ENCODE assay signal across 28 mouse cellular contexts in the genomic region with DNA sequence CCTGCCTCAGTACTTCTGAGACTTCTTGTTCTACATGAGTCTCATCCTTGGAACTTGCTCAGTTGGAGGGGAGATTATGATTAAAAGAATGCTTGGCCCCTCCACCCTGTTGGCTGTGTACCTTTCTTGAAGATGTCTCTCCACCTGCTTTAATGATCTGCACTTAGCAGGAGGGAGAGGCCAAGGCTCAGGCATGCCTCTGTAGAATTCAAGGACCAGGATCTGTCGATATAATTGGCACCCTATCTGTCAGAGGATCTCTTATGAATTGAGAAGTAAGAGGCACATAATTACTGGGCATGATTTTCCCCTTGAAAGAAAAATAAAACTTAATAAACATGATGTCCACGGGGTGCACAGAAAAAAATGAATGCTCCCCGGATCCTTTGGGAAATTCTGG.
DNase-seq lines count a peak whose midpoint lies in the region; ATAC-seq and TF ChIP-seq lines count a peak whose summit lies in the region.
"Had no signal": no experiment of that assay in that cellular context is flagged by ENCODE, and none has a peak within 500 bp of the region (broad histone marks: within the 10 kb centered on the region; RNA-seq: fewer than 3 reads in every experiment).

No protein-coding gene starts in this region.

- H3K4me3 ChIP-seq in forebrain, embryonic 12.5 days (replicated peaks) = no peak overlapping the region
- no peak overlapping the region for H3K4me3 ChIP-seq in forebrain, embryonic 13.5 days
- H3K4me3 ChIP-seq in hindbrain, embryonic 12.5 days = no peak overlapping the region
- no peak overlapping the region for H3K4me3 ChIP-seq in hindbrain, embryonic 14.5 days (replicated peaks; ENCODE audit: low read length)
- H3K4me3 ChIP-seq in midbrain, embryonic 13.5 days (replicated peaks) = no peak overlapping the region
- no peak overlapping the region for H3K4me3 ChIP-seq in midbrain, embryonic 11.5 days (ENCODE audit: low read depth, low read length)
- H3K4me3 ChIP-seq: embryonic facial prominence, embryonic 13.5 days; embryonic facial prominence, embryonic 15.5 days; erythroblast, embryonic 14.5 days; forebrain, embryonic 10.5 days had no signal

- H3K4me2 ChIP-seq in forebrain, embryonic 12.5 days = no peak overlapping the region
- no peak overlapping the region for H3K4me2 ChIP-seq in forebrain, embryonic 13.5 days
- H3K4me2 ChIP-seq in hindbrain, embryonic 12.5 days (replicated peaks) = no peak overlapping the region
- H3K4me2 ChIP-seq in hindbrain, embryonic 14.5 days (replicated peaks) = no peak overlapping the region
- H3K4me2 ChIP-seq in midbrain, embryonic 13.5 days (replicated peaks) = no peak overlapping the region
- no peak overlapping the region for H3K4me2 ChIP-seq in midbrain, embryonic 11.5 days
- H3K4me2 ChIP-seq: embryonic facial prominence, embryonic 13.5 days; embryonic facial prominence, embryonic 15.5 days had no signal

- H3K9me3 ChIP-seq in forebrain, embryonic 12.5 days = no peaks in the 10 kb centered on the region
- no peaks in the 10 kb centered on the region for H3K9me3 ChIP-seq in forebrain, embryonic 13.5 days (replicated peaks)
- H3K9me3 ChIP-seq in hindbrain, embryonic 12.5 days (replicated peaks) = no peaks in the 10 kb centered on the region
- no peaks in the 10 kb centered on the region for H3K9me3 ChIP-seq in hindbrain, embryonic 14.5 days (ENCODE audit: control insufficient read depth, low read length)
- no peaks in the 10 kb centered on the region for H3K9me3 ChIP-seq in midbrain, embryonic 13.5 days
- no peaks in the 10 kb centered on the region for H3K9me3 ChIP-seq in midbrain, embryonic 11.5 days (ENCODE audit: control insufficient read depth, low read length)
- H3K9me3 ChIP-seq: embryonic facial prominence, embryonic 13.5 days; embryonic facial prominence, embryonic 15.5 days; forebrain, embryonic 10.5 days; G1E had no signal

- H3K9ac ChIP-seq in forebrain, embryonic 12.5 days = no peak overlapping the region
- H3K9ac ChIP-seq in forebrain, embryonic 13.5 days = no peak overlapping the region
- H3K9ac ChIP-seq in hindbrain, embryonic 12.5 days = no peak overlapping the region
- no peak overlapping the region for H3K9ac ChIP-seq in hindbrain, embryonic 14.5 days
- H3K9ac ChIP-seq in midbrain, embryonic 13.5 days (replicated peaks) = no peak overlapping the region
- H3K9ac ChIP-seq in midbrain, embryonic 11.5 days (ENCODE audit: low read length) = no peak overlapping the region
- H3K9ac ChIP-seq: embryonic facial prominence, embryonic 13.5 days; embryonic facial prominence, embryonic 15.5 days had no signal

- no peak for DNase-seq in hindbrain, embryonic 14.5 days (ENCODE audit: low spot score)
- no peak for DNase-seq in midbrain, embryonic 11.5 days (ENCODE audit: low spot score, missing footprints)
- peak; percentile 70 for DNase-seq in brain, embryonic 14.5 days (ENCODE audit: low read depth)
- DNase-seq: adrenal gland, adult 8-10 months; adrenal gland, postnatal 14 days; adrenal gland, postnatal 36 days; B cell, adult 2 months; cerebellum, adult 11 months; cerebellum, adult 18-20 months; cerebellum, adult 8-10 months; cerebellum, adult 9-11 months; cerebellum, postnatal 14 days; cerebellum, postnatal 36 days; embryo, embryonic 11 days had no signal

- no peaks in the 10 kb centered on the region for H3K27me3 ChIP-seq in forebrain, embryonic 12.5 days
- no peaks in the 10 kb centered on the region for H3K27me3 ChIP-seq in forebrain, embryonic 13.5 days
- no peaks in the 10 kb centered on the region for H3K27me3 ChIP-seq in hindbrain, embryonic 12.5 days
- H3K27me3 ChIP-seq in hindbrain, embryonic 14.5 days (ENCODE audit: control insufficient read depth, insufficient read depth, low read length) = no peaks in the 10 kb centered on the region
- H3K27me3 ChIP-seq in midbrain, embryonic 13.5 days = no peaks in the 10 kb centered on the region
- no peaks in the 10 kb centered on the region for H3K27me3 ChIP-seq in midbrain, embryonic 11.5 days (ENCODE audit: control insufficient read depth, insufficient read depth, low read length)
- H3K27me3 ChIP-seq: CH12.LX; embryonic facial prominence, embryonic 13.5 days; embryonic facial prominence, embryonic 15.5 days; Patski had no signal

- H3K27ac ChIP-seq in forebrain, embryonic 12.5 days = no peak overlapping the region
- H3K27ac ChIP-seq in forebrain, embryonic 13.5 days = no peak overlapping the region
- H3K27ac ChIP-seq in hindbrain, embryonic 12.5 days = no peak overlapping the region
- H3K27ac ChIP-seq in hindbrain, embryonic 14.5 days = no peak overlapping the region
- H3K27ac ChIP-seq in midbrain, embryonic 13.5 days = no peak overlapping the region
- H3K27ac ChIP-seq in midbrain, embryonic 11.5 days (ENCODE audit: low read depth, low read length) = no peak overlapping the region
- H3K27ac ChIP-seq: embryonic facial prominence, embryonic 13.5 days; embryonic facial prominence, embryonic 15.5 days; forebrain, embryonic 10.5 days had no signal

- no peaks in the 10 kb centered on the region for H3K36me3 ChIP-seq in forebrain, embryonic 12.5 days (replicated peaks)
- H3K36me3 ChIP-seq in forebrain, embryonic 13.5 days (ENCODE audit: poor library complexity, severe bottlenecking) = no peaks in the 10 kb centered on the region
- no peaks in the 10 kb centered on the region for H3K36me3 ChIP-seq in hindbrain, embryonic 12.5 days
- no peaks in the 10 kb centered on the region for H3K36me3 ChIP-seq in hindbrain, embryonic 14.5 days (replicated peaks; ENCODE audit: control insufficient read depth, insufficient read depth)
- no peaks in the 10 kb centered on the region for H3K36me3 ChIP-seq in midbrain, embryonic 13.5 days
- H3K36me3 ChIP-seq in midbrain, embryonic 11.5 days (ENCODE audit: control insufficient read depth, insufficient read depth, low read length) = no peaks in the 10 kb centered on the region
- H3K36me3 ChIP-seq: embryonic facial prominence, embryonic 13.5 days; embryonic facial prominence, embryonic 15.5 days; forebrain, embryonic 10.5 days; G1E had no signal

- TF ChIP-seq POLR2A in brain, embryonic 14.5 days (IDR thresholded peaks at IDR 0.05; ENCODE audit: borderline replicate concordance, extremely low read depth, insufficient read depth, insufficient read length, poor library complexity, severe bottlenecking) = no peak

- 73% methylated on average over 3 of the region's 3 CpGs for WGBS in forebrain, embryonic 12.5 days
- WGBS in forebrain, embryonic 13.5 days = 60% methylated on average over 3 of the region's 3 CpGs
- WGBS in hindbrain, embryonic 12.5 days = 76% methylated on average over 3 of the region's 3 CpGs
- 52% methylated on average over 3 of the region's 3 CpGs for WGBS in hindbrain, embryonic 14.5 days
- WGBS in midbrain, embryonic 13.5 days = 62% methylated on average over 3 of the region's 3 CpGs
- 78% methylated on average over 3 of the region's 3 CpGs for WGBS in midbrain, embryonic 11.5 days

- ATAC-seq in forebrain, embryonic 12.5 days (ENCODE audit: low FRiP score) = 0 out of 2 replicates have a peak, but pooled peaks have one; percentile 39
- ATAC-seq in forebrain, embryonic 13.5 days = no peak
- ATAC-seq in hindbrain, embryonic 12.5 days (ENCODE audit: low FRiP score) = peak; percentile 46; the same call in 1 of the 2 replicates
- no peak for ATAC-seq in hindbrain, embryonic 14.5 days (ENCODE audit: low FRiP score)
- peak; percentile 76 for ATAC-seq in midbrain, embryonic 13.5 days
- ATAC-seq in midbrain, embryonic 11.5 days (ENCODE audit: low FRiP score) = no peak
- ATAC-seq: activated CD4-positive, CD25-positive, alpha-beta regulatory T cell, adult 4 months; CD4-positive, CD25-positive, alpha-beta regulatory T cell, adult 4 months; forebrain, embryonic 16.5 days; Patski had no signal

- 0 out of 2 replicates have a peak, but pooled peaks cover 8% of the 10 kb centered on the region for H3K4me1 ChIP-seq in forebrain, embryonic 12.5 days
- no peaks in the 10 kb centered on the region for H3K4me1 ChIP-seq in forebrain, embryonic 13.5 days
- peaks cover 2% of the 10 kb centered on the region; the same call in 1 of the 2 replicates for H3K4me1 ChIP-seq in hindbrain, embryonic 12.5 days
- no peaks in the 10 kb centered on the region for H3K4me1 ChIP-seq in hindbrain, embryonic 14.5 days (replicated peaks; ENCODE audit: control insufficient read depth, insufficient read depth, low read length)
- H3K4me1 ChIP-seq in midbrain, embryonic 13.5 days (replicated peaks) = peaks cover 17% of the 10 kb centered on the region
- peaks cover 6% of the 10 kb centered on the region for H3K4me1 ChIP-seq in midbrain, embryonic 11.5 days (ENCODE audit: control insufficient read depth, insufficient read depth, low read length)
- H3K4me1 ChIP-seq: embryonic facial prominence, embryonic 13.5 days; embryonic facial prominence, embryonic 15.5 days; forebrain, embryonic 10.5 days had no signal

- TF ChIP-seq CTCF in brain, embryonic 14.5 days (IDR thresholded peaks at IDR 0.05; ENCODE audit: borderline replicate concordance, extremely low read depth, insufficient read depth, insufficient read length) = no peak

Comparison
In these comparisons a context has a peak if more than half of its experiments do, and no peak if none do; other contexts are left out.
1. ATAC-seq: peak in forebrain, embryonic 12.5 days (single experiment), hindbrain, embryonic 12.5 days (single experiment) and midbrain, embryonic 13.5 days (single experiment); none in forebrain, embryonic 13.5 days (single experiment), hindbrain, embryonic 14.5 days (single experiment) and midbrain, embryonic 11.5 days (single experiment).